Mouse (Mus musculus) embryonic facial prominence, embryonic 11.5 days (tissue): Measurements from ENCODE around the gene Ccng2. TPM values are rescaled to one million over a fixed set of nuclear protein-coding genes. Genes with fewer than 3 reads are reported as not detected.
A peak's percentile ranks its signal among the peaks of the same experiment; 100 is the strongest.

ENCODE experiments used
- ATAC-seq: fragments of 200-750 bp; cut with Nextera tagmentation; replicated peaks from 2 replicates; pipeline ENCODE4 v1.8.0; 2017; ENCODE audit warnings: low read depth; ENCODE audit not compliant: insufficient number of reproducible peaks, low FRiP score, low TSS enrichment
- DNase-seq: peaks from one replicate; pipeline ENCODE4 v3.0.0-alpha.2; 2015; ENCODE audit warnings: low spot score
- H3K27ac ChIP-seq: fragments of 300-500 bp; sonication (generic); replicated peaks from 2 replicates; pipeline ENCODE4 v1.5.1; 2014; ENCODE audit warnings: mild to moderate bottlenecking, low read depth, low read length, control low read depth
- H3K27me3 ChIP-seq: fragments of 300-500 bp; sonication (generic); 2 replicates; pipeline ENCODE4 v1.6.1; 2014; ENCODE audit warnings: mild to moderate bottlenecking, low read length, moderate library complexity, mixed read lengths; ENCODE audit not compliant: control insufficient read depth, insufficient read depth
- H3K36me3 ChIP-seq: fragments of 300-500 bp; sonication (generic); replicated peaks from 2 replicates; pipeline ENCODE4 v1.6.1; 2014; ENCODE audit warnings: low read depth, mild to moderate bottlenecking, low read length, moderate library complexity, mixed read lengths; ENCODE audit not compliant: control insufficient read depth, insufficient read depth
- H3K4me1 ChIP-seq: fragments of 300-500 bp; sonication (generic); 2 replicates; pipeline ENCODE4 v1.6.1; 2014; ENCODE audit warnings: low read length, mixed read lengths; ENCODE audit not compliant: control insufficient read depth, insufficient read depth
- H3K4me2 ChIP-seq: fragments of 300-500 bp; sonication (generic); 2 replicates; pipeline ENCODE4 v1.6.1; 2014; ENCODE audit warnings: low read depth, mild to moderate bottlenecking, control low read depth, low read length, moderate library complexity
- H3K4me3 ChIP-seq: fragments of 300-500 bp; sonication (generic); 2 replicates; pipeline ENCODE4 v1.5.1; 2014; ENCODE audit warnings: low read depth, low read length, control low read depth
- H3K9ac ChIP-seq: fragments of 300-500 bp; sonication (generic); replicated peaks from 2 replicates; pipeline ENCODE4 v1.6.1; 2014; ENCODE audit warnings: mild to moderate bottlenecking, control low read depth, low read length
- H3K9me3 ChIP-seq: fragments of 300-500 bp; sonication (generic); replicated peaks from 2 replicates; pipeline ENCODE4 v1.6.1; 2016; ENCODE audit warnings: mild to moderate bottlenecking, low read length, inconsistent platforms, mixed read lengths; ENCODE audit not compliant: control insufficient read depth
- WGBS: fragments of 180-500 bp; shearing (Covaris S2); extraction: QIAGEN DNeasy Blood & Tissue Kit; methylation state at CpG from one replicate; pipeline ENCODE4 v1.1.7; 2014; 5-methylcytosine and 5-hydroxymethylcytosine counted together
- polyA plus RNA-seq: library from polyadenylated mRNA; unstranded; fragments of >200 nt; fragmentation: Nextera tagmentation; extraction: Ambion mirVana; gene quantifications from 2 replicates; pipeline ENCODE4 v1.2.1, GENCODE M21; 2014

The Ccng2 gene
- polyA plus RNA-seq: 85.7 and 102 TPM in 2 replicates

DNA sequence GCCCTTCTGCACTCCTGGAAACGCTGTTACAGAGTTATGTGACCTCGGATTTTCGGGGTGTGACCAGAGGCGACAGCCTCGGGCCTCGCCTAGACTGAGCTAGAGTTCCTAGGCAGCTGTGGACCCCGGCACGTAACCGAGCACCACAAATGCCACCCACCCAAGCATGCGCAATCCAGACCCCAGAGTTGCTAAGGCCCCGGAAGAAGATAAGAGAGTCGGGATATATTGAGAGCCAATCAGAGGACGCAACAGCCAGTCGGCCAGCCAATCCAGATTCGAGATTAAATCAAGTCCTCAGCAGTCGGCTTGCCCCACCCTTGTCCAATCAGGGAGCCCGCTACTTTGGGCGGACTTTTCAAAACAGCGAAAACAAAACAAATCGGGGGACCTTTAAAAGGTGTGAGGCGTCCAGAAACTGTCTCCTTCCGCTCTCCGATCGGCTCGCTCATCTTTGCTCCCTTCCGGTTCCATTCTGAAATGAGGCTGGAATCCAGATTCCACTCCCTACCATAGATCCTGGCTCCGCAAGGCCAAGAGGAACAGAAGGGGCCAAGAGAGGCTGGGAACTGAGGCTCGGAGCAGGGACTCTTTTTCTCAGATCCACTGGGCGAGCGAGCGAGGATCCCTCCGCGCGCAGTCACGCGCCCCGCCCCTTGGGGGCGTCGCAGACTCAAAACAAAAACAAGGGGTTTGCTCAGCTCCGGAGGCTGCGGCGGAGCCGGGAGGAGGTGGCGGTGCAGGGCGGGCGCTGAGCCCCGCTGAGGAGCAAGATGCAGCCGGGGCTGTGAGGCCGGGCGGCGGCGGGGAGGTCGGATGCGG, at the start of gene Ccng2:
Gene Ccng2 (plus strand): TSS at position 375 of the 822 bp plus-strand sequence.
- peak; percentile 97 for DNase-seq
- Histone ChIP-seq H3K9me3 (no peaks in the 10 kb centered on the region), H3K9ac (peak within 1 kb of the TSS; percentile 96), H3K4me3 (peak within 1 kb of the TSS; percentile 88), H3K4me1 (no peaks in the 10 kb centered on the region), H3K27ac (peak within 1 kb of the TSS; percentile 90), H3K27me3 (no peaks in the 10 kb centered on the region), H3K4me2 (peak within 1 kb of the TSS; percentile 53), H3K36me3 (no peaks in the 10 kb centered on the region; the same call in 1 of the 2 replicates)
- under 1% methylated on average over 52 of the region's 54 CpGs for WGBS
- peak; percentile 99 for ATAC-seq

DNA sequence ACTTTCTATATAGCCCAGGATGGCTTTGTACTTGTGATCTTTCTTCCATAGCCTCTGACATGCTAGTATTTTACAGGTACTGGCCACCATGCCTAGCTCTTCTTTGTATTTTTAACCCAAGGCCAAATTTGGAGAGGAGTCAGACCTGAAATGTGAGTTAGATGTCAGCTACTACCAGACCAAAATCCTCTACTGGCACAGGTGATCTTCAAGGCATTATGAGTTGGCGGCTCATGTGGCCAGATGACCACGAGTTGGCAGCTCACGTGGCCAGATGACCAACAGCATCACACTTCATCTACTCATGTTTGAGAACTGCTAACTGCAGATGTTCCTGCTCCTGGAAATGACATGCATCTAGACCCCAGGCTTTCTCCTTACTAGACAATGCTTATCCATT, 48.7 kb upstream of the Ccng2 start:
- Histone ChIP-seq H3K27ac (no peak overlapping the region), H3K4me3 (no peak overlapping the region), H3K27me3 (no peaks in the 10 kb centered on the region), H3K9me3 (no peaks in the 10 kb centered on the region), H3K36me3 (no peaks in the 10 kb centered on the region), H3K4me1 (no peaks in the 10 kb centered on the region), H3K9ac (no peak overlapping the region), H3K4me2 (no peak overlapping the region)
- WGBS: 91% methylated on average over 3 of the region's 3 CpGs
- DNase-seq (no peak), ATAC-seq (no peak)

DNA sequence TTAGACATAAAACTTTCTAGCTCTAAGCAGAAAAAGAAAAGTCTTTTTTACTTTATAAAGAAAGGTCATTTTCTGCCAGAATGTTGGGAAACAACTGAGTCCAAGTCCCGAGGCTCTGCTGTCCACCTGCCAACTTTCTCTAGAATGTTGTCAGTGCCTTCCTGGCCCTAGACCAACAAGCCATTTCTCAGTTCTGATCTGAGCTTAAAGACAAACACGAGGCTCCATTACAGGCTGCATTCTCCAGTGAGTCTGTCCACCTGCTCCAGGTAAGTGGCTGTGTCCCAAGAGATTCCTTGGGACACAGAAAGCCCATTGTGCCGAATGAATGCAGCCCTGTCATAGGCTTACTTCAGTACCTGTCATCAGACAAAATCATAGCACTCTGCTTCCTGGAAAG, 45.4 kb upstream of the Ccng2 start:
- Histone ChIP-seq H3K4me3 (no peak overlapping the region), H3K4me1 (no peaks in the 10 kb centered on the region), H3K9ac (no peak overlapping the region), H3K27ac (no peak overlapping the region), H3K27me3 (no peaks in the 10 kb centered on the region), H3K4me2 (no peak overlapping the region), H3K9me3 (no peaks in the 10 kb centered on the region), H3K36me3 (no peaks in the 10 kb centered on the region)
- no peak for DNase-seq
- ATAC-seq: no peak
- WGBS: 67% methylated on average over 3 of the region's 3 CpGs

DNA sequence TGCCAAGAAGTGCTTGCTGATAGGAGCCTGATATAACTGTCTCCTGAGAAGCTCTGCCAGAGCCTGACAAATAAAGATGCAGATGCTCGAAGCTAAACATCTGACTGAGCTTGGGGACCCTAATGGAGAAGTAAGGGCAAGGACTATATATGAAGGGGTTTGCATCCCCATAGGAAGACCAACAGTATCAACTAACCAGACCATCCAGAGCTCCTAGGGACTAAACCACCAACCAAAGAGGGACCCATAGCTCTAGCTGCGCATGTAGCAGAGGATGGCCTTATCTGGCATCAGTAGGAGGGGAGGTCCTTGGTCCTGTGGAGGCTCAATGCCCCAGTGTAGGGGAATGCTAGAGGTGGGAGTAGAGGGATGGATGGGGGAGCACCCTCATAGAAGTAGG, 42.5 kb upstream of the Ccng2 start:
- Histone ChIP-seq H3K4me1 (no peaks in the 10 kb centered on the region), H3K4me3 (no peak overlapping the region), H3K9ac (no peak overlapping the region), H3K27me3 (no peaks in the 10 kb centered on the region), H3K9me3 (no peaks in the 10 kb centered on the region), H3K27ac (no peak overlapping the region), H3K36me3 (no peaks in the 10 kb centered on the region), H3K4me2 (no peak overlapping the region)
- ATAC-seq: no peak
- DNase-seq: no peak
- 80% methylated on average over 2 of the region's 2 CpGs for WGBS

DNA sequence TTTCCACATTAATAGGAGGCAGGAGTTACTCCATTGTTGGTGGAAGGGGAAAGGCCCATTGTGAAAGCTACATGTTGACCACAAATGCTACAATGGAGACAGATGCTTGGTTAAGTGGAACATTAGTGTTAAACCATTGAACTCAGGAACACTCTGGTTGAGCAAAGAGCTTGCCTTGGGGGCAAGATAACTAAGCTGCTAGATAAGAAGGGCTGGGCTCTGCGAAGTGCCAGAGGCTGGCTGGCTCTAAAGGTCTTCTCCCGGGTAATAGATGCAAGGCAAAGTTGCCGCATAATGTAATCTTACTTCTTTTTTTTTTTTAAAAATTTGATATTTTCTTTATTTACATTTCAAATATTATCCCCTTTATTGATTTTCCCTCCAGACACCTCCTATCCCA, 39.9 kb upstream of the Ccng2 start:
- WGBS: 93% methylated on average over 3 of the region's 3 CpGs
- H3K27ac ChIP-seq: no peak overlapping the region
- no peaks in the 10 kb centered on the region for H3K27me3 ChIP-seq
- H3K9me3 ChIP-seq: no peaks in the 10 kb centered on the region
- no peaks in the 10 kb centered on the region for H3K4me1 ChIP-seq
- H3K9ac ChIP-seq: no peak overlapping the region
- DNase-seq: no peak
- H3K36me3 ChIP-seq: no peaks in the 10 kb centered on the region
- ATAC-seq: no peak
- H3K4me2 ChIP-seq: no peak overlapping the region
- H3K4me3 ChIP-seq: no peak overlapping the region

DNA sequence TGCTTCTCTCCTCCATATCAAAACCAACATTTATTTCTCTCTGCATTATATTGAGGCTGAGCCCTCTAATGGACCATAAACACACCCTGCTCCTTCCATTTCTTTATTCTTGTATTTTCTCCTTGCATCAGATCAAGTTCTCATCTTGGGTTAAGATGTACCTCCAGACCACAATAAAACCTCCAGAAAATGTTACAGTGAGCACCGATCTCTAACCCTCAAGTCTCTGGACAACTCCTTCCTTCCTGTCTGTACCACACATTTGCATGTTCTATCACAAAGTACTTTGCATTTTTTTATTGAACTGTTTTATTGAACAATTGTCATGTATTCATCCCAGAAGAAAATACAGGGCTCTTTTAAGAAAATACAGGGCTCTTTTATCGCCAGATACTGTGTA, 37.5 kb upstream of the Ccng2 start:
- H3K4me3 ChIP-seq: no peak overlapping the region
- no peak for ATAC-seq

DNA sequence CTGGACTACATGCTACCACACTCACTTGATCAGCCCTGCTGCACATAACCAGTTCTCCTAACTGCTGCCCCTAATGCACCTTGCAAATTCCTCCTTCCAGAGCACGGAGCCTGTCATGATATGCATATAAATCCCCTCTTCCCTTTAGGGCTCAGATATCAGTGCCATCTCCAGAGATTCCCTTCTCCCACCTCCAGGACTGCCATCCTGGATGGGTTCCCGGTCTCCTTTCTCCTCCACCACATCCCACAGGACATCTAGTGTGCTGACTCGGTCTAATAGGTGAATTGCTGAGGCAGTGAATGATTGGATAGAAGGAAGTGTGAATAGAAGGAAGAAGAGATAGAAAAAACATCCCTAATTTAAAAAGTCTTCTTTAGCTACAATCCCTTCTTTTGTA, 35.3 kb upstream of the Ccng2 start:
- Histone ChIP-seq H3K4me1 (no peaks in the 10 kb centered on the region), H3K4me3 (no peak overlapping the region), H3K36me3 (no peaks in the 10 kb centered on the region), H3K9me3 (no peaks in the 10 kb centered on the region), H3K27me3 (no peaks in the 10 kb centered on the region), H3K9ac (no peak overlapping the region), H3K27ac (no peak overlapping the region), H3K4me2 (no peak overlapping the region)
- DNase-seq: no peak
- WGBS: 77% methylated on average over 3 of the region's 3 CpGs
- no peak for ATAC-seq

More for the DNA sequence above, 37.5 kb upstream of the Ccng2 start:
- H3K4me2 ChIP-seq: no peak overlapping the region
- WGBS: 78% methylated on average over 2 of the region's 2 CpGs
- no peak overlapping the region for H3K27ac ChIP-seq
- no peaks in the 10 kb centered on the region for H3K4me1 ChIP-seq
- H3K9me3 ChIP-seq: no peaks in the 10 kb centered on the region
- H3K36me3 ChIP-seq: no peaks in the 10 kb centered on the region
- no peak overlapping the region for H3K9ac ChIP-seq
- DNase-seq: no peak
- no peaks in the 10 kb centered on the region for H3K27me3 ChIP-seq

DNA sequence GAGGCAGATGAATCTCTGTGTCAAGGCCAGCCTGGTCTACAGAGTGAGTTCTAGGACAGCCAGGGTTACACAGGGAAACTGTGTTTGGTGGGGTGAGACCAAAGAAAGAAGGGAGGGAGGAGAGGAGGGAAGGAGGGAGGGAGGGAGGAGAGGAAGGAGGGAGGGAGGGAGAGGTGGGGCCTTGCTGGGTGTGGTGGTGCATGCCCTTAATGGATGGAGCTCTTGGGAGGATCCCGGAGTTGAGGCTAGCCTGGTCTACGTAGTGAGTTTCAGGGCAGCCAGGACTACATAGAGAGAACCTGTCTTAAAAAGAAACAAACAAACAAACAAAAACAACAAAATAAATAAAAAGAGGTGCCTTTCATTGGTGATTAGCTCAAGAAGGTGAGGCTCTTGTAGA, 34.2 kb upstream of the Ccng2 start:
- Histone ChIP-seq H3K36me3 (no peaks in the 10 kb centered on the region), H3K9me3 (no peaks in the 10 kb centered on the region), H3K9ac (no peak overlapping the region), H3K4me2 (no peak overlapping the region), H3K27me3 (no peaks in the 10 kb centered on the region), H3K4me1 (no peaks in the 10 kb centered on the region), H3K27ac (no peak overlapping the region), H3K4me3 (no peak overlapping the region)
- DNase-seq (no peak), ATAC-seq (no peak)
- 91% methylated on average over 2 of the region's 2 CpGs for WGBS
